Mouse (Mus musculus): Measurements from ENCODE around the gene Phldb2. TPM values are rescaled to one million over a fixed set of nuclear protein-coding genes. Genes with fewer than 3 reads are reported as not detected.
A peak's percentile ranks its signal among the peaks of the same experiment; 100 is the strongest.

Gene Phldb2
- polyA plus RNA-seq, 1 experiment from 2014 or later = 35.2 TPM

- H3K27ac ChIP-seq (ENCODE audit: low read depth) = no peak overlapping the region
- 40% methylated on average over 9 of the region's 9 CpGs for WGBS
- H3K9me3 ChIP-seq (ENCODE audit: control insufficient read depth, low read length) = no peaks in the 10 kb centered on the region
- peaks cover 49% of the 10 kb centered on the region for H3K36me3 ChIP-seq (ENCODE audit: control insufficient read depth, insufficient read depth, low read length)
- no peak overlapping the region for H3K4me2 ChIP-seq (ENCODE audit: low read length)
- no peaks in the 10 kb centered on the region for H3K4me1 ChIP-seq (replicated peaks; ENCODE audit: control insufficient read depth, insufficient read depth, low read length)
- DNase-seq (ENCODE audit: low spot score) = no peak
- 0 out of 2 replicates have a peak, but pooled peaks have one; percentile 50 for ATAC-seq (replicated peaks; ENCODE audit: low FRiP score, low TSS enrichment, low read depth)
- H3K27me3 ChIP-seq (replicated peaks; ENCODE audit: control insufficient read depth, insufficient read depth, low read length) = no peaks in the 10 kb centered on the region
- H3K4me3 ChIP-seq (ENCODE audit: low read depth, low read length) = no peak overlapping the region
- H3K9ac ChIP-seq (ENCODE audit: low read length) = no peak overlapping the region
Observed at GRCm38 (mm10) chr16:45756855-45757254, 196.5 kb downstream of the Phldb2 start.

GRCm38 (mm10) chr16:45743591-45744144 is 209.7 kb downstream of the Phldb2 start:
- Histone ChIP-seq H3K4me3 (ENCODE audit: low read depth, low read length) (no peak overlapping the region), H3K27me3 (replicated peaks; ENCODE audit: control insufficient read depth, insufficient read depth, low read length) (no peaks in the 10 kb centered on the region), H3K9me3 (ENCODE audit: control insufficient read depth, low read length) (no peaks in the 10 kb centered on the region), H3K36me3 (ENCODE audit: control insufficient read depth, insufficient read depth, low read length) (peaks cover 27% of the 10 kb centered on the region), H3K9ac (ENCODE audit: low read length) (no peak overlapping the region), H3K27ac (ENCODE audit: low read depth) (peak overlapping the region; percentile 90; the same call in 1 of the 2 replicates), H3K4me2 (ENCODE audit: low read length) (peak overlapping the region; percentile 56), H3K4me1 (replicated peaks; ENCODE audit: control insufficient read depth, insufficient read depth, low read length) (peaks cover 19% of the 10 kb centered on the region)
- DNase-seq (ENCODE audit: low spot score) = no peak
- ATAC-seq (replicated peaks; ENCODE audit: low FRiP score, low TSS enrichment, low read depth) = no peak
- 52% methylated on average over 4 of the region's 4 CpGs for WGBS

- peak within 1 kb of the TSS; percentile 56 for H3K4me2 ChIP-seq (ENCODE audit: low read length)
- peak; percentile 98 for ATAC-seq (replicated peaks; ENCODE audit: low FRiP score, low TSS enrichment, low read depth)
Observed at GRCm38 (mm10) chr16:45742615-45743476, 210.6 kb downstream of the Phldb2 start, which contains the start of gene Abhd10. TSS of gene Abhd10 (minus strand) at chr16:45742955.

GRCm38 (mm10) chr16:45737880-45738279 is 215.5 kb downstream of the Phldb2 start:
- H3K4me3 ChIP-seq (ENCODE audit: low read depth, low read length) = no peak overlapping the region
- WGBS = 85% methylated on average over 8 of the region's 8 CpGs
- peaks cover 50% of the 10 kb centered on the region for H3K36me3 ChIP-seq (ENCODE audit: control insufficient read depth, insufficient read depth, low read length)
- H3K27ac ChIP-seq (ENCODE audit: low read depth) = no peak overlapping the region
- ATAC-seq (replicated peaks; ENCODE audit: low FRiP score, low TSS enrichment, low read depth) = no peak
- no peak overlapping the region for H3K9ac ChIP-seq (ENCODE audit: low read length)
- no peak for DNase-seq (ENCODE audit: low spot score)
- no peaks in the 10 kb centered on the region for H3K9me3 ChIP-seq (ENCODE audit: control insufficient read depth, low read length)
- no peaks in the 10 kb centered on the region for H3K27me3 ChIP-seq (replicated peaks; ENCODE audit: control insufficient read depth, insufficient read depth, low read length)
- no peak overlapping the region for H3K4me2 ChIP-seq (ENCODE audit: low read length)
- peaks cover 8% of the 10 kb centered on the region; the same call in 1 of the 2 replicates for H3K4me1 ChIP-seq (replicated peaks; ENCODE audit: control insufficient read depth, insufficient read depth, low read length)

More at GRCm38 (mm10) chr16:45742615-45743476, 210.6 kb downstream of the Phldb2 start, which contains the start of gene Abhd10:
- Histone ChIP-seq H3K9ac (ENCODE audit: low read length) (peak within 1 kb of the TSS; percentile 97), H3K36me3 (ENCODE audit: control insufficient read depth, insufficient read depth, low read length) (peaks cover 21% of the 10 kb centered on the region), H3K27ac (ENCODE audit: low read depth) (peak within 1 kb of the TSS; percentile 90), H3K27me3 (replicated peaks; ENCODE audit: control insufficient read depth, insufficient read depth, low read length) (no peaks in the 10 kb centered on the region), H3K9me3 (ENCODE audit: control insufficient read depth, low read length) (no peaks in the 10 kb centered on the region), H3K4me1 (replicated peaks; ENCODE audit: control insufficient read depth, insufficient read depth, low read length) (peaks cover 19% of the 10 kb centered on the region), H3K4me3 (ENCODE audit: low read depth, low read length) (peak within 1 kb of the TSS; percentile 94)
- WGBS = under 1% methylated on average over 50 of the region's 51 CpGs
- peak; percentile 98 for DNase-seq (ENCODE audit: low spot score)

- H3K4me1 ChIP-seq (replicated peaks; ENCODE audit: control insufficient read depth, insufficient read depth, low read length) = peaks cover 8% of the 10 kb centered on the region; the same call in 1 of the 2 replicates
- H3K27ac ChIP-seq (ENCODE audit: low read depth) = no peak overlapping the region
- H3K9ac ChIP-seq (ENCODE audit: low read length) = no peak overlapping the region
- H3K36me3 ChIP-seq (ENCODE audit: control insufficient read depth, insufficient read depth, low read length) = peaks cover 62% of the 10 kb centered on the region
- no peaks in the 10 kb centered on the region for H3K27me3 ChIP-seq (replicated peaks; ENCODE audit: control insufficient read depth, insufficient read depth, low read length)
- no peak overlapping the region for H3K4me3 ChIP-seq (ENCODE audit: low read depth, low read length)
- no peaks in the 10 kb centered on the region for H3K9me3 ChIP-seq (ENCODE audit: control insufficient read depth, low read length)
- WGBS = 97% methylated on average over 3 of the region's 3 CpGs
- ATAC-seq (replicated peaks; ENCODE audit: low FRiP score, low TSS enrichment, low read depth) = no peak
- no peak overlapping the region for H3K4me2 ChIP-seq (ENCODE audit: low read length)
- no peak for DNase-seq (ENCODE audit: low spot score)
Observed at GRCm38 (mm10) chr16:45736724-45737123, 216.7 kb downstream of the Phldb2 start.

GRCm38 (mm10) chr16:45729163-45729562 is 224.2 kb downstream of the Phldb2 start:
- H3K27me3 ChIP-seq (replicated peaks; ENCODE audit: control insufficient read depth, insufficient read depth, low read length) = no peaks in the 10 kb centered on the region
- H3K9me3 ChIP-seq (ENCODE audit: control insufficient read depth, low read length) = no peaks in the 10 kb centered on the region
- WGBS = 88% methylated on average over 5 of the region's 5 CpGs
- H3K27ac ChIP-seq (ENCODE audit: low read depth) = no peak overlapping the region
- H3K9ac ChIP-seq (ENCODE audit: low read length) = no peak overlapping the region
- peaks cover 4% of the 10 kb centered on the region; the same call in 1 of the 2 replicates for H3K4me1 ChIP-seq (replicated peaks; ENCODE audit: control insufficient read depth, insufficient read depth, low read length)
- no peak for ATAC-seq (replicated peaks; ENCODE audit: low FRiP score, low TSS enrichment, low read depth)
- peaks cover 45% of the 10 kb centered on the region for H3K36me3 ChIP-seq (ENCODE audit: control insufficient read depth, insufficient read depth, low read length)
- DNase-seq (ENCODE audit: low spot score) = no peak
- no peak overlapping the region for H3K4me3 ChIP-seq (ENCODE audit: low read depth, low read length)
- no peak overlapping the region for H3K4me2 ChIP-seq (ENCODE audit: low read length)

GRCm38 (mm10) chr16:45724742-45725102 is 228.7 kb downstream of the Phldb2 start:
- Histone ChIP-seq H3K27ac (ENCODE audit: low read depth) (no peak overlapping the region), H3K4me1 (replicated peaks; ENCODE audit: control insufficient read depth, insufficient read depth, low read length) (peaks cover 8% of the 10 kb centered on the region; the same call in 1 of the 2 replicates), H3K36me3 (ENCODE audit: control insufficient read depth, insufficient read depth, low read length) (peaks cover 8% of the 10 kb centered on the region), H3K4me3 (ENCODE audit: low read depth, low read length) (peak overlapping the region; percentile 43), H3K9me3 (ENCODE audit: control insufficient read depth, low read length) (no peaks in the 10 kb centered on the region), H3K4me2 (ENCODE audit: low read length) (peak overlapping the region; percentile 67), H3K27me3 (replicated peaks; ENCODE audit: control insufficient read depth, insufficient read depth, low read length) (no peaks in the 10 kb centered on the region), H3K9ac (ENCODE audit: low read length) (peak overlapping the region; percentile 36)
- DNase-seq (ENCODE audit: low spot score) (no peak), ATAC-seq (replicated peaks; ENCODE audit: low FRiP score, low TSS enrichment, low read depth) (peak; percentile 40; the same call in 1 of the 2 replicates)
- 1% methylated on average over 10 of the region's 10 CpGs for WGBS

GRCm38 (mm10) chr16:45724061-45724741 is 229.2 kb downstream of the Phldb2 start, which contains the start of gene Tagln3:
TSS of gene Tagln3 (minus strand) at chr16:45724608.
- under 1% methylated on average over 30 of the region's 30 CpGs for WGBS
- ATAC-seq (replicated peaks; ENCODE audit: low FRiP score, low TSS enrichment, low read depth) = peak; percentile 74

More at GRCm38 (mm10) chr16:45724061-45724741, 229.2 kb downstream of the Phldb2 start, which contains the start of gene Tagln3:
- H3K4me2 ChIP-seq (ENCODE audit: low read length) = peak within 1 kb of the TSS; percentile 67
- H3K27ac ChIP-seq (ENCODE audit: low read depth) = 0 out of 2 replicates have a peak within 1 kb of the TSS, but pooled peaks have one; percentile 30
- H3K36me3 ChIP-seq (ENCODE audit: control insufficient read depth, insufficient read depth, low read length) = peaks cover 6% of the 10 kb centered on the region; the same call in 1 of the 2 replicates
- peak; percentile 83 for DNase-seq (ENCODE audit: low spot score)
- H3K27me3 ChIP-seq (replicated peaks; ENCODE audit: control insufficient read depth, insufficient read depth, low read length) = no peaks in the 10 kb centered on the region
- H3K9ac ChIP-seq (ENCODE audit: low read length) = peak within 1 kb of the TSS; percentile 36
- no peaks in the 10 kb centered on the region for H3K9me3 ChIP-seq (ENCODE audit: control insufficient read depth, low read length)
- peak within 1 kb of the TSS; percentile 43 for H3K4me3 ChIP-seq (ENCODE audit: low read depth, low read length)
- H3K4me1 ChIP-seq (replicated peaks; ENCODE audit: control insufficient read depth, insufficient read depth, low read length) = peaks cover 8% of the 10 kb centered on the region; the same call in 1 of the 2 replicates
